Mouse (Mus musculus): Measurements from ENCODE around the gene Hunk.

DNA sequence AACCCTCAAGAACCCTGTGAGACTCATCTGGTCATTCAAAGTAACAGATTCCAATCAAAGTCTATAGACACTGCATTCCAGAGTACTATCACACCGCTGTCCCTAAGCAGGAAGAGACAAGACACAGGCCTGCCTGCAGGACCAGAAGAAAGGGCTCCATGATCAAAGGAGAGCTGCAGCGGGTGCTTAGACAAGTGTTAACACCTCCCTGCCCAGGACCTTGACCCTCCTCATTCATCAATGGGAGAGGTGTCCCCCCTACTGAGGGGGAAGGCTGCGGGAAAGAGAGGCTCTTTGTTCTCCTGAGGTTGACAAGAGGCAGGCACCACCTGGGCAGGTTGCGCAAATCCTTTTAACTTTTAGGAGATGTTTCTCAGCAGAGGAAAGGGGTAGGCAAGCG is 51.5 kb downstream of the Hunk start:
- TF ChIP-seq POLR2A (IDR thresholded peaks at IDR 0.05; ENCODE audit: extremely low read depth, insufficient read depth, low read length) = no peak
- TF ChIP-seq CTCF (IDR thresholded peaks at IDR 0.05; ENCODE audit: extremely low read depth, insufficient read depth, low read length) = no peak

Data from cortical plate, adult 2 months (tissue).